Mouse (Mus musculus) liver, embryonic 12.5 days (tissue): ENCODE measurements around the gene Limch1. TPM values are rescaled to one million over a fixed set of nuclear protein-coding genes. Genes with fewer than 3 reads are reported as not detected.

ENCODE experiments used
- ATAC-seq: fragments of 200-750 bp; cut with Nextera tagmentation; 2 replicates; pipeline ENCODE4 v1.8.0; 2017; ENCODE audit warnings: moderate number of reproducible peaks, mild to moderate bottlenecking, moderate library complexity
- H3K27ac ChIP-seq: fragments of 300-500 bp; sonication (generic); 2 replicates; pipeline ENCODE4 v1.5.1; 2016; ENCODE audit warnings: mild to moderate bottlenecking
- H3K27me3 ChIP-seq: fragments of 300-500 bp; sonication (generic); replicated peaks from 2 replicates; pipeline ENCODE4 v1.6.1; 2016; ENCODE audit warnings: mild to moderate bottlenecking, moderate library complexity
- H3K36me3 ChIP-seq: fragments of 300-500 bp; sonication (generic); 2 replicates; pipeline ENCODE4 v1.6.1; 2016; ENCODE audit warnings: mild to moderate bottlenecking, moderate library complexity
- H3K4me1 ChIP-seq: fragments of 300-500 bp; sonication (generic); 2 replicates; pipeline ENCODE4 v1.6.1; 2016
- H3K4me2 ChIP-seq: fragments of 300-500 bp; sonication (generic); 2 replicates; pipeline ENCODE4 v1.6.1; 2016; ENCODE audit warnings: mild to moderate bottlenecking, moderate library complexity
- H3K4me3 ChIP-seq: fragments of 300-500 bp; sonication (generic); 2 replicates; pipeline ENCODE4 v1.5.1; 2016; ENCODE audit warnings: mild to moderate bottlenecking, moderate library complexity
- H3K9ac ChIP-seq: fragments of 300-500 bp; sonication (generic); 2 replicates; pipeline ENCODE4 v1.6.1; 2016; ENCODE audit warnings: mild to moderate bottlenecking, moderate library complexity
- H3K9me3 ChIP-seq: fragments of 300-500 bp; sonication (generic); replicated peaks from 2 replicates; pipeline ENCODE4 v1.6.1; 2016; ENCODE audit warnings: mild to moderate bottlenecking, moderate library complexity
- WGBS: fragments of 180-500 bp; shearing (Covaris S2); methylation state at CpG from one replicate; pipeline ENCODE4 v1.1.7; 2016; ENCODE audit not compliant: insufficient replicate concordance; 5-methylcytosine and 5-hydroxymethylcytosine counted together
- polyA plus RNA-seq: library from polyadenylated mRNA; unstranded; fragments of >200 nt; fragmentation: Nextera tagmentation; extraction: Ambion mirVana; gene quantifications from 2 replicates; pipeline ENCODE4 v1.2.1, GENCODE M21; 2016

Limch1 gene
- polyA plus RNA-seq, 1 experiment from 2014 or later = 3.8 TPM

DNA sequence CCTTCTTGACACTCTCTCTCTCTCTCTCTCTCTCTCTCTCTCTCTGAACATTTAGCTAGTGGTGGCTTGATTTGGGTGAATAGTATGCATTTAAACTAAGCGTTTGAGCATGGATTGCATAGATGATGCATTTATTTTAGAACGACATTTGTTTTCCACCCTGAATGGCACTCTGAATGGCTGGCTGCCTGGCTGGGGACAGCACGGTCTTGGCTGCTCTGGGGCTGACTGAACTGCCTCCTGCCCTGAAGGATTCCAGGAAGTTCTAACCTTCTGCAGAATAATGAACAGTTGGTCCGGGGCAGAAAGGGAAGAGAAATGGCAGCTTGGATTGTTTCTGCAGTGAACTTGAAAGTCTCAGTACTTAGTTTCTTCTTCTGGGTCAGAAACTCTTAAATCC lies 266.4 kb downstream of the Limch1 start:
- Histone ChIP-seq H3K9ac (no peak overlapping the region), H3K27me3 (no peaks in the 10 kb centered on the region), H3K36me3 (no peaks in the 10 kb centered on the region), H3K4me2 (no peak overlapping the region), H3K9me3 (no peaks in the 10 kb centered on the region), H3K27ac (no peak overlapping the region), H3K4me3 (no peak overlapping the region), H3K4me1 (no peaks in the 10 kb centered on the region)
- 66% methylated on average over 4 of the region's 4 CpGs for WGBS
- no peak for ATAC-seq

- H3K9ac ChIP-seq = no peak overlapping the region
- H3K4me1 ChIP-seq = no peaks in the 10 kb centered on the region
- no peak overlapping the region for H3K4me3 ChIP-seq
- no peak overlapping the region for H3K27ac ChIP-seq
- ATAC-seq = no peak
- H3K36me3 ChIP-seq = no peaks in the 10 kb centered on the region
- no peak overlapping the region for H3K4me2 ChIP-seq
- H3K9me3 ChIP-seq = no peaks in the 10 kb centered on the region
- WGBS = 68% methylated on average over 3 of the region's 3 CpGs
- no peaks in the 10 kb centered on the region for H3K27me3 ChIP-seq
These were observed 268.3 kb downstream of the Limch1 start for GRCm38 (mm10) chr5:67013926-67014325.

GRCm38 (mm10) chr5:67016450-67016849 lies 270.8 kb downstream of the Limch1 start:
- no peak overlapping the region for H3K4me2 ChIP-seq
- 9% methylated on average over 7 of the region's 7 CpGs for WGBS
- H3K9me3 ChIP-seq = no peaks in the 10 kb centered on the region

GRCm38 (mm10) chr5:67024459-67025050 lies 278.9 kb downstream of the Limch1 start:
- H3K4me3 ChIP-seq = no peak overlapping the region
- ATAC-seq = no peak
- 59% methylated on average over 10 of the region's 10 CpGs for WGBS
- H3K4me1 ChIP-seq = no peaks in the 10 kb centered on the region
- no peak overlapping the region for H3K9ac ChIP-seq
- H3K27me3 ChIP-seq = no peaks in the 10 kb centered on the region
- H3K36me3 ChIP-seq = no peaks in the 10 kb centered on the region
- no peak overlapping the region for H3K4me2 ChIP-seq
- H3K27ac ChIP-seq = no peak overlapping the region
- no peaks in the 10 kb centered on the region for H3K9me3 ChIP-seq

More at GRCm38 (mm10) chr5:67016450-67016849, 270.8 kb downstream of the Limch1 start:
- no peak overlapping the region for H3K4me3 ChIP-seq
- H3K4me1 ChIP-seq = no peaks in the 10 kb centered on the region
- H3K9ac ChIP-seq = no peak overlapping the region
- no peaks in the 10 kb centered on the region for H3K36me3 ChIP-seq
- no peaks in the 10 kb centered on the region for H3K27me3 ChIP-seq
- H3K27ac ChIP-seq = no peak overlapping the region
- ATAC-seq = no peak

- no peak overlapping the region for H3K9ac ChIP-seq
- H3K27ac ChIP-seq = no peak overlapping the region
These were observed 279.5 kb downstream of the Limch1 start for GRCm38 (mm10) chr5:67025095-67025494.

DNA sequence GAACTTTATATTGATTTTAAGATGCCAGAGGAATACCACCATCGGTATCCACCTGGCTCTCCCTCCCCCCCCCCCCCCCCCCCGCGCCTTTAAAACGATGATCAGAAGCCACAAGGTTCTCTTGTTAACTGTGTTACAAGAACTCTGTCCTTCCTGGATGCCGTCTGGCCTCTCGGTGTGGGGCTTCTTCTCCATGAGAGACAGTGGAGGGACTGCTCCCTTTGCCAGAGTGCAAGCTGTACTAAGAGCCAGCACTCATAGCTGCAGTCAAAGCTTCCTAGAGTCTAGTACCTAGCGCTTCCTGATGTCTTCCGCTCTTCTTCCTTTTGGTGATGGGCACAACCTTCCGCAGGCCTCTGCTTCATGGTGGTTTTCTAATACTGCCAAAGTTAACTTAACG lies 280.0 kb downstream of the Limch1 start:
- H3K27me3 ChIP-seq = no peaks in the 10 kb centered on the region
- no peaks in the 10 kb centered on the region for H3K4me1 ChIP-seq
- H3K27ac ChIP-seq = no peak overlapping the region
- no peaks in the 10 kb centered on the region for H3K9me3 ChIP-seq
- no peak overlapping the region for H3K4me2 ChIP-seq
- H3K9ac ChIP-seq = no peak overlapping the region
- 69% methylated on average over 9 of the region's 10 CpGs for WGBS
- no peak for ATAC-seq
- H3K36me3 ChIP-seq = no peaks in the 10 kb centered on the region
- no peak overlapping the region for H3K4me3 ChIP-seq

More at GRCm38 (mm10) chr5:67025095-67025494, 279.5 kb downstream of the Limch1 start:
- Histone ChIP-seq H3K4me1 (no peaks in the 10 kb centered on the region), H3K27me3 (no peaks in the 10 kb centered on the region), H3K9me3 (no peaks in the 10 kb centered on the region), H3K4me3 (no peak overlapping the region), H3K36me3 (no peaks in the 10 kb centered on the region), H3K4me2 (no peak overlapping the region)
- no peak for ATAC-seq
- 77% methylated on average over 8 of the region's 8 CpGs for WGBS

GRCm38 (mm10) chr5:67028786-67029185 lies 283.2 kb downstream of the Limch1 start:
- H3K27ac ChIP-seq = no peak overlapping the region
- no peaks in the 10 kb centered on the region for H3K27me3 ChIP-seq
- no peak overlapping the region for H3K4me2 ChIP-seq
- WGBS = 60% methylated on average over 16 of the region's 16 CpGs
- H3K4me3 ChIP-seq = no peak overlapping the region
- no peaks in the 10 kb centered on the region for H3K9me3 ChIP-seq
- no peak for ATAC-seq
- no peaks in the 10 kb centered on the region for H3K36me3 ChIP-seq
- H3K9ac ChIP-seq = no peak overlapping the region
- no peaks in the 10 kb centered on the region for H3K4me1 ChIP-seq

- H3K27me3 ChIP-seq = no peaks in the 10 kb centered on the region
- no peaks in the 10 kb centered on the region for H3K36me3 ChIP-seq
- no peaks in the 10 kb centered on the region for H3K4me1 ChIP-seq
- no peak overlapping the region for H3K9ac ChIP-seq
- WGBS = 34% methylated on average over 3 of the region's 3 CpGs
- no peak overlapping the region for H3K27ac ChIP-seq
- no peaks in the 10 kb centered on the region for H3K9me3 ChIP-seq
- no peak overlapping the region for H3K4me2 ChIP-seq
- no peak for ATAC-seq
- no peak overlapping the region for H3K4me3 ChIP-seq
These were observed 284.3 kb downstream of the Limch1 start for GRCm38 (mm10) chr5:67029946-67030345.

GRCm38 (mm10) chr5:67032601-67033000 lies 287.0 kb downstream of the Limch1 start:
- Histone ChIP-seq H3K9ac (no peak overlapping the region), H3K4me2 (no peak overlapping the region), H3K4me3 (no peak overlapping the region), H3K27me3 (no peaks in the 10 kb centered on the region), H3K4me1 (no peaks in the 10 kb centered on the region), H3K36me3 (no peaks in the 10 kb centered on the region), H3K27ac (no peak overlapping the region), H3K9me3 (no peaks in the 10 kb centered on the region)
- WGBS = 62% methylated on average over 7 of the region's 7 CpGs
- no peak for ATAC-seq

DNA sequence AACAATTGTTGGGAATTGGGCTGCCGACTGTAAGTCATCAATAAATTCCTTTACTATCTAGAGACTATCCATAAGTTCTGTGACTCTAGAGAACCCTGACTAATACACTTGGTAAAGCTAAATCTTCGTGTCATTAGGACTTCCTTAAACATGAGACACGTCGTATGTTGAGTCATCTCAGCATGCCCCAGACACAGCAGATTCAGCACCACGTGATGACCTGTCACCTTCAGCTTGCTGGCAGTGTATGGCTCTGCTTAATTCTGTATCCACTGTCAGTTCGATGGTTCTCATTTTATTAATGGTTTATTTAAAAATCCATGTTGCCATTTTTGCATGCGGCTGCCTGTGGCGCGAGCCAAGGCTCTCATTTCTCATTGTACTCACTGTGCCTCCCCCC lies 298.3 kb downstream of the Limch1 start:
- WGBS = 58% methylated on average over 9 of the region's 9 CpGs
- H3K4me1 ChIP-seq = no peaks in the 10 kb centered on the region
- no peak overlapping the region for H3K27ac ChIP-seq
- H3K27me3 ChIP-seq = no peaks in the 10 kb centered on the region
- no peak overlapping the region for H3K4me3 ChIP-seq
- H3K36me3 ChIP-seq = no peaks in the 10 kb centered on the region
- H3K9ac ChIP-seq = no peak overlapping the region
- H3K9me3 ChIP-seq = no peaks in the 10 kb centered on the region
- ATAC-seq = no peak
- H3K4me2 ChIP-seq = no peak overlapping the region

- WGBS = 9% methylated on average over 4 of the region's 4 CpGs
- no peaks in the 10 kb centered on the region for H3K4me1 ChIP-seq
- H3K9ac ChIP-seq = no peak overlapping the region
- H3K4me2 ChIP-seq = no peak overlapping the region
- no peaks in the 10 kb centered on the region for H3K27me3 ChIP-seq
- H3K27ac ChIP-seq = no peak overlapping the region
- no peaks in the 10 kb centered on the region for H3K36me3 ChIP-seq
- no peaks in the 10 kb centered on the region for H3K9me3 ChIP-seq
- H3K4me3 ChIP-seq = no peak overlapping the region
- no peak for ATAC-seq
These were observed 302.4 kb downstream of the Limch1 start for GRCm38 (mm10) chr5:67048003-67048402.

DNA sequence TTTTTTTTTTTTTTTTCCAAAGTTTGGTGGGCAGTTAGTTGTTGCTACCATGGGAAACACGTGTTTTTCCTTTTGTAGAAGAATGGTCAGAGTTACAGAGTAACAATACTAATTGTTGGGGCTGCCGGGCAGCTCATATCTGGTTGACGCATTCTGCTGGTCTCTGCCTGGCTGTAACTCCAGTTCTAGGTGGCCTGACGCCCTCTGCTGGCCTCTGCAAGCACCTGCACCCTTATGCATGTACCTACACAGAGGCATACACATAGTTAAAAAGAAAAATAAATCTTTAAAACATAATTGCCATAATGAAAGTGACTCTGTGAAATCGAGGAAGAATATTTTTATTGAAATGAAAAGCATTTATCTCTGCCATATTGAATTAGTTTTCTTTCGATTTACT lies 312.2 kb downstream of the Limch1 start:
- H3K9me3 ChIP-seq = no peaks in the 10 kb centered on the region
- H3K4me1 ChIP-seq = no peaks in the 10 kb centered on the region
- 60% methylated on average over 6 of the region's 6 CpGs for WGBS
- H3K4me3 ChIP-seq = no peak overlapping the region
- ATAC-seq = no peak
- no peaks in the 10 kb centered on the region for H3K36me3 ChIP-seq
- no peak overlapping the region for H3K9ac ChIP-seq
- H3K27me3 ChIP-seq = no peaks in the 10 kb centered on the region
- no peak overlapping the region for H3K4me2 ChIP-seq
- H3K27ac ChIP-seq = no peak overlapping the region

DNA sequence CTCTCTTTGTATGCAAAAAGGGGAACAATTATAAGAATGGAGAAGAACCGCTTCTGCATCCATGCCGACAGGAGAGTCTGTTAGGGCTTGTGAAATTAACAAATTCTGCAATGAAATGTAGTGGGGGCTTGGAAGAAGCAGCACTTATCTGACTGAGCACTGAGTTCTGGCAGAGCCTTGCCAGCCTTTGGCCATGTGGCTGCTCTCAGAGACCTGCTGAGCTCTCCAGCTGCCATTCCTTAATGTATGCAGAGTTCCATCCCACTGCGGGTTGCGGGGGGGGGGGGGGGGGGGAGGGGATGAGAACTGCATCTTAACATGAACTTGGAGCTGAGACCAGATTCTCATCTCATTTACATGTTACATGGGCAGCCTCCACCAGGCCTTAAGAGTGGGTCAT lies 314.9 kb downstream of the Limch1 start:
- no peak overlapping the region for H3K4me3 ChIP-seq
- H3K27me3 ChIP-seq = no peaks in the 10 kb centered on the region
- H3K9ac ChIP-seq = no peak overlapping the region
- WGBS = 54% methylated on average over 2 of the region's 4 CpGs
- H3K4me2 ChIP-seq = no peak overlapping the region
- no peak for ATAC-seq
- H3K27ac ChIP-seq = no peak overlapping the region
- no peaks in the 10 kb centered on the region for H3K9me3 ChIP-seq
- H3K36me3 ChIP-seq = no peaks in the 10 kb centered on the region
- no peaks in the 10 kb centered on the region for H3K4me1 ChIP-seq
